Mouse (Mus musculus) cerebellum, postnatal 36 days (tissue): Measurements from ENCODE around the gene Tgfbrap1.
"Not testable (repeated sequence)": the region's sequence is repeated elsewhere in the genome, so short reads cannot be mapped to it uniquely, and the experiment has no call there.

ENCODE experiments used
- DNase-seq, 2 experiments: peaks; one replicate each; pipeline ENCODE4 v3.0.0; 2021 to 2022; ENCODE audit warnings: mixed read lengths in 2 of 2

Gene Tgfbrap1

GRCm38 (mm10) chr1:43098031-43098984 lies at the start of gene Tgfbrap1, which contains the start of gene AI597479:
Gene Tgfbrap1, minus strand, starts transcription at chr1:43098637.
Gene AI597479, plus strand, starts transcription at chr1:43098710.
- DNase-seq = peak; percentile 93 to 95

- no peak for DNase-seq
These were observed 49.0 kb upstream of the Tgfbrap1 start for GRCm38 (mm10) chr1:43147474-43147873.

- no peak for DNase-seq
These were observed 47.0 kb upstream of the Tgfbrap1 start for GRCm38 (mm10) chr1:43145388-43145787.

GRCm38 (mm10) chr1:43144338-43144906 lies 46.0 kb upstream of the Tgfbrap1 start:
- DNase-seq = no peak

- no peak for DNase-seq
These were observed 45.4 kb upstream of the Tgfbrap1 start for GRCm38 (mm10) chr1:43143791-43144190.

- no peak for DNase-seq
These were observed 44.8 kb upstream of the Tgfbrap1 start for GRCm38 (mm10) chr1:43143284-43143683.

- no peak for DNase-seq
These were observed 44.4 kb upstream of the Tgfbrap1 start for GRCm38 (mm10) chr1:43142849-43143248.

GRCm38 (mm10) chr1:43141555-43141961 lies 43.1 kb upstream of the Tgfbrap1 start:
- DNase-seq = peak; percentile 26 to 36

GRCm38 (mm10) chr1:43139587-43140266 lies 41.3 kb upstream of the Tgfbrap1 start:
- peak; percentile 78 to 86 for DNase-seq

- no peak for DNase-seq
These were observed 39.9 kb upstream of the Tgfbrap1 start for GRCm38 (mm10) chr1:43138268-43138812.

- no peak for DNase-seq
These were observed 38.9 kb upstream of the Tgfbrap1 start for GRCm38 (mm10) chr1:43137334-43137733.

- DNase-seq = not testable (repeated sequence)
These were observed 38.1 kb upstream of the Tgfbrap1 start for GRCm38 (mm10) chr1:43136488-43137029.

- peak; percentile 18 to 28 for DNase-seq
These were observed 33.2 kb upstream of the Tgfbrap1 start for GRCm38 (mm10) chr1:43131591-43131990.

- peak in 1 of 2 experiments; percentile 12 for DNase-seq
These were observed 32.0 kb upstream of the Tgfbrap1 start for GRCm38 (mm10) chr1:43130219-43130981.

GRCm38 (mm10) chr1:43127820-43128610 lies 29.6 kb upstream of the Tgfbrap1 start:
- no peak for DNase-seq

GRCm38 (mm10) chr1:43127196-43127595 lies 28.8 kb upstream of the Tgfbrap1 start:
- no peak for DNase-seq

GRCm38 (mm10) chr1:43124726-43125125 lies 26.3 kb upstream of the Tgfbrap1 start:
- DNase-seq = no peak

GRCm38 (mm10) chr1:43122616-43123015 lies 24.2 kb upstream of the Tgfbrap1 start:
- DNase-seq = no peak

- DNase-seq = no peak
These were observed 22.5 kb upstream of the Tgfbrap1 start for GRCm38 (mm10) chr1:43120950-43121349.

GRCm38 (mm10) chr1:43117435-43117834 lies 19.0 kb upstream of the Tgfbrap1 start:
- no peak for DNase-seq

GRCm38 (mm10) chr1:43112882-43113281 lies 14.4 kb upstream of the Tgfbrap1 start:
- DNase-seq = peak; percentile 67 to 73
